Mouse (Mus musculus) hindbrain, embryonic 11.5 days (tissue): ENCODE results near the gene Mum1. TPM values are rescaled to one million over a fixed set of nuclear protein-coding genes. Genes with fewer than 3 reads are reported as not detected.

Experiments used
- ATAC-seq: fragments of 200-750 bp; cut with Nextera tagmentation; 2 replicates; pipeline ENCODE4 v1.8.0; 2017; ENCODE audit warnings: mild to moderate bottlenecking, moderate TSS enrichment, moderate library complexity; ENCODE audit not compliant: low FRiP score
- DNase-seq: peaks from one replicate; pipeline ENCODE4 v3.0.0-alpha.2; 2015; ENCODE audit warnings: low spot score
- H3K27ac ChIP-seq: fragments of 300-500 bp; sonication (generic); 2 replicates; pipeline ENCODE4 v1.5.1; 2014; ENCODE audit warnings: mild to moderate bottlenecking, low read depth, low read length
- H3K27me3 ChIP-seq: fragments of 300-500 bp; sonication (generic); 2 replicates; pipeline ENCODE4 v1.6.1; 2014; ENCODE audit warnings: mild to moderate bottlenecking, low read length, moderate library complexity, mixed read lengths; ENCODE audit not compliant: control insufficient read depth, insufficient read depth
- H3K36me3 ChIP-seq: fragments of 300-500 bp; sonication (generic); 2 replicates; pipeline ENCODE4 v1.6.1; 2014; ENCODE audit warnings: mild to moderate bottlenecking, low read length, moderate library complexity, mixed read lengths; ENCODE audit not compliant: control insufficient read depth, insufficient read depth
- H3K4me1 ChIP-seq: fragments of 300-500 bp; sonication (generic); replicated peaks from 2 replicates; pipeline ENCODE4 v1.6.1; 2014; ENCODE audit warnings: low read length, mixed read lengths; ENCODE audit not compliant: control insufficient read depth, insufficient read depth
- H3K4me2 ChIP-seq: fragments of 300-500 bp; sonication (generic); replicated peaks from 2 replicates; pipeline ENCODE4 v1.6.1; 2014; ENCODE audit warnings: mild to moderate bottlenecking, low read depth, low read length
- H3K4me3 ChIP-seq: fragments of 300-500 bp; sonication (generic); 2 replicates; pipeline ENCODE4 v1.5.1; 2014; ENCODE audit warnings: low read depth, low read length
- H3K9ac ChIP-seq: fragments of 300-500 bp; sonication (generic); 2 replicates; pipeline ENCODE4 v1.6.1; 2014; ENCODE audit warnings: low read depth, low read length
- H3K9me3 ChIP-seq: fragments of 300-500 bp; sonication (generic); 2 replicates; pipeline ENCODE4 v1.6.1; 2016; ENCODE audit warnings: low read length; ENCODE audit not compliant: control insufficient read depth
- WGBS: fragments of 180-500 bp; shearing (Covaris S2); extraction: QIAGEN DNeasy Blood & Tissue Kit; methylation state at CpG from one replicate; pipeline ENCODE4 v1.1.7; 2014; 5-methylcytosine and 5-hydroxymethylcytosine counted together
- polyA plus RNA-seq: library from polyadenylated mRNA; unstranded; fragments of >200 nt; fragmentation: Nextera tagmentation; extraction: Ambion mirVana; gene quantifications from 2 replicates; pipeline ENCODE4 v1.2.1, GENCODE M21; 2014

The Mum1 gene
- polyA plus RNA-seq, 1 experiment from 2014 or later: 49.4 TPM

DNA sequence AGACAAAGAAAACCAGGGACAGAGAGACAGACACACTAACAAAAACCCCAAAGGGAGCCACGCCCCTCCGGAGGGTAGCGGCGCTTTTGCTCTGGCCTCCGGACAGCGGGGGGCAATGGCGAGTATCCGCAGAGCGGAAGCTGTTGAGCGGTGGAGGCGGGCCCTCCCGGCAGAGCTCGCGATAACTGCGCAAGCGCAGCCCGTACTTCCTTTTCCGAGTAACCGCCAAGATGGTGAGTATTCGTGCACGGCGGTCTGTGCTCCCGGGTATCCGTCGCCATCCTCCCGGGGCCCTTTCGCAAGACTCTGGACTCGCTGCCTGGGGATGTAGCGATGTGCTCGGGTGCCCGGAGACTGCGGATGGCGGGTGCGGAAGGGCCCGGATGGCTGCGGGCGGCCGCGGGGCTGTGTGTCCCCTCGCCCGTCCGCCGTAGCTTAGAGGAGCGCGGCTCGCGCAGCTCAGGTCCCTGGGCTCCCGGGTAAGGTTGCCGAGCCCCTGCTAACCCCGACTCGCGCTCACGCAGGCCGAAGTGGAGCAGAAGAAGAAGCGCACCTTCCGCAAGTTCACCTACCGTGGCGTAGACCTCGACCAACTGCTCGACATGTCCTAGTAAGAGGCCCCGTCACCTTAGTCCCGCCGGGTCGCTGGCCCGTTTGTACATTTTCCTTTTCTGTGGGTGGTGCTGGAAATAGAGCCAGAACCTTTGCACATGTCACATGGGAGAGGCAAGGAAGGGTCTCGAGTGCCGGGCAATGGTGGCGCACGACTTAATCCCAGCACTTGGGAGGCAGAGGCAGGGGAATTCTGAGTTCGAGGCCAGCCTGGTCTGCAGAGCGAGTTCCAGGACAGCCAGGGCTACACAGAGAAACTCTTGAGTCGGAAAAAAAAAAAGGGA, 66.3 kb downstream of the Mum1 start, which contains the start of gene Rps15:
TSS of gene Rps15 (plus strand) at position 203 of the 896 bp plus-strand sequence.
- ATAC-seq: peak; percentile 77
- DNase-seq: peak; percentile 98
- H3K9ac ChIP-seq: peak within 1 kb of the TSS; percentile 99
- under 1% methylated on average over 72 of the region's 72 CpGs for WGBS
- peaks cover 17% of the 10 kb centered on the region for H3K4me1 ChIP-seq
- H3K4me2 ChIP-seq: peak within 1 kb of the TSS; percentile 96
- H3K27me3 ChIP-seq: no peaks in the 10 kb centered on the region
- peak within 1 kb of the TSS; percentile 90 for H3K27ac ChIP-seq
- no peaks in the 10 kb centered on the region for H3K9me3 ChIP-seq
- peaks cover 10% of the 10 kb centered on the region for H3K36me3 ChIP-seq
- peak within 1 kb of the TSS; percentile 95 for H3K4me3 ChIP-seq

DNA sequence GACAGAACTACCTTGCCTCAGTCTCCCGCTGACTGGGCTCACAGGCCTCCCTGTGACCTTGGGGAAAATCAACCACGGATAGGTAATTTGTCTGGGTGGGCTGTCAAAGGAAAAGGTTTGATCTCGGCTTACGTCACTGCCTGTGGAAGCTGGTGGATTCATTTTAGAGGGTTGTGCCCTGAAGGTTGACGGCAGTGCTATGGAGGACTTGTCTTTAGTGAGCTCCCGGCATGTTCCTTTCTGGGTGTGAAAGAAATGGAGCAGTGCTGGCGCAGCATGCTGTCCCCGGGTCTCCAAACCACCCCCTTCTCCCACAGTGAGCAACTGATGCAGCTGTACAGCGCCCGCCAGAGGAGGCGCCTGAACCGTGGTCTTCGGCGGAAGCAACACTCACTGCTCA, 67.1 kb downstream of the Mum1 start:
- DNase-seq (no peak), ATAC-seq (no peak)
- Histone ChIP-seq H3K27me3 (no peaks in the 10 kb centered on the region), H3K27ac (peak overlapping the region; percentile 59), H3K4me3 (peak overlapping the region; percentile 95), H3K4me1 (peaks cover 22% of the 10 kb centered on the region), H3K36me3 (peaks cover 10% of the 10 kb centered on the region), H3K9me3 (no peaks in the 10 kb centered on the region), H3K9ac (peak overlapping the region; percentile 99), H3K4me2 (peak overlapping the region; percentile 96)
- whole genome bisulfite sequencing: 28% methylated on average over 14 of the region's 14 CpGs

Other genes with a start within 250 kb of the Mum1 start
- gene Tmem259, start 242.1 kb upstream of the Mum1 start, polyA plus RNA-seq: 14.6 and 16.1 TPM in 2 replicates
- 180 and 221 TPM in 2 replicates for gene Cnn2, start 237.8 kb upstream of the Mum1 start, polyA plus RNA-seq
- 2.6 TPM in 2 replicates for gene Abca7, start 229.9 kb upstream of the Mum1 start, polyA plus RNA-seq
- gene Arhgap45, start 209.8 kb upstream of the Mum1 start, polyA plus RNA-seq: 4.1 and 4.3 TPM in 2 replicates
- gene Polr2e, start 186.6 kb upstream of the Mum1 start, polyA plus RNA-seq: 215 and 222 TPM in 2 replicates
- 543 and 552 TPM in 2 replicates for gene Gpx4, start 179.3 kb upstream of the Mum1 start, polyA plus RNA-seq
- 8.0 and 9.5 TPM in 2 replicates for gene Sbno2, start 120.9 kb upstream of the Mum1 start, polyA plus RNA-seq
- 21.3 and 26.8 TPM in 2 replicates for gene Stk11, start 110.6 kb upstream of the Mum1 start, polyA plus RNA-seq
- gene Atp5d, start 87.8 kb upstream of the Mum1 start, polyA plus RNA-seq: 364 and 371 TPM in 2 replicates
- 15.1 and 16.7 TPM in 2 replicates for gene Cbarp, start 85.6 kb upstream of the Mum1 start, polyA plus RNA-seq
- 66.7 and 67.1 TPM in 2 replicates for gene Midn, start 78.2 kb upstream of the Mum1 start, polyA plus RNA-seq
- gene Cirbp, start 60.4 kb upstream of the Mum1 start, polyA plus RNA-seq: 83.4 and 90.4 TPM in 2 replicates
- gene 1600002K03Rik, start 53.5 kb upstream of the Mum1 start, polyA plus RNA-seq: 7.6 and 9.4 TPM in 2 replicates
- 24.8 and 34.2 TPM in 2 replicates for gene Efna2, start 47.0 kb upstream of the Mum1 start, polyA plus RNA-seq
- gene Ndufs7, start 22.7 kb downstream of the Mum1 start, polyA plus RNA-seq: 242 and 245 TPM in 2 replicates
- 30.3 and 30.4 TPM in 2 replicates for gene Gamt, start 34.6 kb downstream of the Mum1 start, polyA plus RNA-seq
- gene Dazap1, start 35.1 kb downstream of the Mum1 start, polyA plus RNA-seq: 46.8 and 47.3 TPM in 2 replicates
- 798 TPM in 2 replicates for gene Rps15, start 66.0 kb downstream of the Mum1 start, polyA plus RNA-seq
- 74.4 and 101 TPM in 2 replicates for gene Apc2, start 69.5 kb downstream of the Mum1 start, polyA plus RNA-seq
- 32.9 and 34.9 TPM in 2 replicates for gene 2310011J03Rik, start 94.1 kb downstream of the Mum1 start, polyA plus RNA-seq
- 1.1 and 1.8 TPM in 2 replicates for gene Pcsk4, start 103.1 kb downstream of the Mum1 start, polyA plus RNA-seq
- gene Reep6, start 103.5 kb downstream of the Mum1 start, polyA plus RNA-seq: 3.7 and 3.8 TPM in 2 replicates
- gene Adamtsl5, start 122.0 kb downstream of the Mum1 start, polyA plus RNA-seq: 0.54 and 0.70 TPM in 2 replicates
- gene Plk5, start 130.0 kb downstream of the Mum1 start, polyA plus RNA-seq: 0.11 and 0.14 TPM in 2 replicates
- gene Mex3d, start 161.2 kb downstream of the Mum1 start, polyA plus RNA-seq: 13.4 and 14.7 TPM in 2 replicates
- 227 and 240 TPM in 2 replicates for gene Mbd3, start 173.1 kb downstream of the Mum1 start, polyA plus RNA-seq
- 466 and 480 TPM in 2 replicates for gene Uqcr11, start 180.4 kb downstream of the Mum1 start, polyA plus RNA-seq
- gene Tcf3, start 207.2 kb downstream of the Mum1 start, polyA plus RNA-seq: 110 and 130 TPM in 2 replicates